Mouse (Mus musculus) stomach, embryonic 15.5 days (tissue): ENCODE results near the gene Comtd1. TPM values are rescaled to one million over a fixed set of nuclear protein-coding genes. Genes with fewer than 3 reads are reported as not detected.
A peak's percentile ranks its signal among the peaks of the same experiment; 100 is the strongest.

Experiments
- ATAC-seq: fragments of 200-750 bp; cut with Nextera tagmentation; 2 replicates; pipeline ENCODE4 v1.8.0; 2017; ENCODE audit warnings: low read depth, moderate number of reproducible peaks, moderate TSS enrichment; ENCODE audit not compliant: insufficient read depth, low FRiP score
- H3K27ac ChIP-seq: fragments of 300-500 bp; sonication (generic); 2 replicates; pipeline ENCODE4 v1.5.1; 2015; ENCODE audit warnings: mild to moderate bottlenecking, inconsistent platforms
- H3K27me3 ChIP-seq: fragments of 300-500 bp; sonication (generic); replicated peaks from 2 replicates; pipeline ENCODE4 v1.6.1; 2015; ENCODE audit warnings: inconsistent platforms
- H3K36me3 ChIP-seq: fragments of 300-500 bp; sonication (generic); 2 replicates; pipeline ENCODE4 v1.6.1; 2015; ENCODE audit warnings: inconsistent platforms
- H3K4me1 ChIP-seq: fragments of 300-500 bp; sonication (generic); 2 replicates; pipeline ENCODE4 v1.6.1; 2015; ENCODE audit warnings: inconsistent platforms
- H3K4me2 ChIP-seq: fragments of 300-500 bp; sonication (generic); 2 replicates; pipeline ENCODE4 v1.6.1; 2015; ENCODE audit warnings: mild to moderate bottlenecking, inconsistent platforms
- H3K4me3 ChIP-seq: fragments of 300-500 bp; sonication (generic); replicated peaks from 2 replicates; pipeline ENCODE4 v1.5.1; 2015; ENCODE audit warnings: inconsistent platforms
- H3K9ac ChIP-seq: fragments of 300-500 bp; sonication (generic); 2 replicates; pipeline ENCODE4 v1.6.1; 2015; ENCODE audit warnings: inconsistent platforms
- H3K9me3 ChIP-seq: fragments of 300-500 bp; sonication (generic); 2 replicates; pipeline ENCODE4 v1.6.1; 2016; ENCODE audit warnings: inconsistent platforms
- WGBS: fragments of 180-500 bp; shearing (Covaris S2); methylation state at CpG from one replicate; pipeline ENCODE4 v1.1.7; 2015; 5-methylcytosine and 5-hydroxymethylcytosine counted together
- polyA plus RNA-seq: library from polyadenylated mRNA; unstranded; fragments of >200 nt; fragmentation: Nextera tagmentation; extraction: Ambion mirVana; gene quantifications from 2 replicates; pipeline ENCODE4 v1.2.1, GENCODE M21; 2015

The Comtd1 gene
- polyA plus RNA-seq: 42.2 and 48.1 TPM in 2 replicates

GRCm38 (mm10) chr14:21848166-21849154 is at the start of gene Comtd1:
TSS of gene Comtd1 (minus strand) at chr14:21848977.
- no peaks in the 10 kb centered on the region for H3K9me3 ChIP-seq
- peak within 1 kb of the TSS; percentile 60 for H3K4me3 ChIP-seq
- H3K4me1 ChIP-seq: peaks cover 25% of the 10 kb centered on the region
- peak; percentile 93 for ATAC-seq
- H3K36me3 ChIP-seq: peaks cover 20% of the 10 kb centered on the region
- peak within 1 kb of the TSS; percentile 40 for H3K9ac ChIP-seq
- under 1% methylated on average over 51 of the region's 51 CpGs for WGBS
- peak within 1 kb of the TSS; percentile 97 for H3K4me2 ChIP-seq
- H3K27me3 ChIP-seq: no peaks in the 10 kb centered on the region
- H3K27ac ChIP-seq: peak within 1 kb of the TSS; percentile 79

GRCm38 (mm10) chr14:21892341-21892659 is 43.5 kb upstream of the Comtd1 start:
- Histone ChIP-seq H3K27ac (peak overlapping the region; percentile 83), H3K9ac (no peak overlapping the region), H3K9me3 (no peaks in the 10 kb centered on the region), H3K36me3 (no peaks in the 10 kb centered on the region), H3K4me2 (peak overlapping the region; percentile 31; the same call in 1 of the 2 replicates), H3K27me3 (no peaks in the 10 kb centered on the region), H3K4me1 (peaks cover 12% of the 10 kb centered on the region), H3K4me3 (no peak overlapping the region)
- WGBS: 44% methylated on average over 6 of the region's 6 CpGs
- no peak for ATAC-seq

GRCm38 (mm10) chr14:21891581-21892340 is 43.0 kb upstream of the Comtd1 start:
- Histone ChIP-seq H3K4me2 (peak overlapping the region; percentile 31; the same call in 1 of the 2 replicates), H3K9ac (no peak overlapping the region), H3K27me3 (no peaks in the 10 kb centered on the region), H3K4me3 (no peak overlapping the region), H3K4me1 (peaks cover 12% of the 10 kb centered on the region), H3K27ac (peak overlapping the region; percentile 83), H3K9me3 (no peaks in the 10 kb centered on the region), H3K36me3 (no peaks in the 10 kb centered on the region)
- 6% methylated on average over 15 of the region's 15 CpGs for WGBS
- peak; percentile 82 for ATAC-seq

GRCm38 (mm10) chr14:21890430-21890829 is 41.7 kb upstream of the Comtd1 start:
- H3K27ac ChIP-seq: no peak overlapping the region
- ATAC-seq: no peak
- no peaks in the 10 kb centered on the region for H3K36me3 ChIP-seq

GRCm38 (mm10) chr14:21866816-21867215 is 18.0 kb upstream of the Comtd1 start:
- Histone ChIP-seq H3K36me3 (no peaks in the 10 kb centered on the region), H3K4me2 (no peak overlapping the region), H3K9ac (no peak overlapping the region), H3K4me1 (no peaks in the 10 kb centered on the region), H3K4me3 (no peak overlapping the region), H3K9me3 (no peaks in the 10 kb centered on the region), H3K27me3 (no peaks in the 10 kb centered on the region), H3K27ac (peak overlapping the region; percentile 40; the same call in 1 of the 2 replicates)
- 66% methylated on average over 7 of the region's 7 CpGs for WGBS
- no peak for ATAC-seq

More at GRCm38 (mm10) chr14:21890430-21890829, 41.7 kb upstream of the Comtd1 start:
- H3K4me1 ChIP-seq: peaks cover 12% of the 10 kb centered on the region
- no peaks in the 10 kb centered on the region for H3K9me3 ChIP-seq
- H3K4me2 ChIP-seq: no peak overlapping the region
- H3K9ac ChIP-seq: no peak overlapping the region
- no peaks in the 10 kb centered on the region for H3K27me3 ChIP-seq
- 82% methylated on average over 2 of the region's 2 CpGs for WGBS
- H3K4me3 ChIP-seq: no peak overlapping the region

- Histone ChIP-seq H3K27ac (peak overlapping the region; percentile 60; the same call in 1 of the 2 replicates), H3K9me3 (no peaks in the 10 kb centered on the region), H3K4me3 (no peak overlapping the region), H3K27me3 (no peaks in the 10 kb centered on the region), H3K4me1 (no peaks in the 10 kb centered on the region), H3K4me2 (no peak overlapping the region), H3K9ac (no peak overlapping the region), H3K36me3 (no peaks in the 10 kb centered on the region)
- WGBS: 35% methylated on average over 7 of the region's 7 CpGs
- ATAC-seq: peak; percentile 73; the same call in 1 of the 2 replicates
These were observed 17.5 kb upstream of the Comtd1 start for GRCm38 (mm10) chr14:21866291-21866690.

GRCm38 (mm10) chr14:21856886-21857285 is 8.1 kb upstream of the Comtd1 start:
- Histone ChIP-seq H3K36me3 (no peaks in the 10 kb centered on the region), H3K4me1 (peaks cover 10% of the 10 kb centered on the region), H3K4me3 (no peak overlapping the region), H3K27ac (no peak overlapping the region), H3K4me2 (no peak overlapping the region), H3K27me3 (no peaks in the 10 kb centered on the region), H3K9me3 (no peaks in the 10 kb centered on the region), H3K9ac (no peak overlapping the region)
- 87% methylated on average over 14 of the region's 14 CpGs for WGBS
- no peak for ATAC-seq

- H3K36me3 ChIP-seq: no peaks in the 10 kb centered on the region
- no peak overlapping the region for H3K4me3 ChIP-seq
- no peak overlapping the region for H3K9ac ChIP-seq
- H3K4me1 ChIP-seq: peaks cover 17% of the 10 kb centered on the region
- H3K27ac ChIP-seq: peak overlapping the region; percentile 36; the same call in 1 of the 2 replicates
- 51% methylated on average over 3 of the region's 3 CpGs for WGBS
- H3K27me3 ChIP-seq: no peaks in the 10 kb centered on the region
- H3K4me2 ChIP-seq: no peak overlapping the region
- no peak; the same call in 1 of the 2 replicates for ATAC-seq
- no peaks in the 10 kb centered on the region for H3K9me3 ChIP-seq
These were observed 7.2 kb upstream of the Comtd1 start for GRCm38 (mm10) chr14:21855961-21856360.

GRCm38 (mm10) chr14:21854271-21854670 is 5.5 kb upstream of the Comtd1 start:
- Histone ChIP-seq H3K27ac (peak overlapping the region; percentile 38; the same call in 1 of the 2 replicates), H3K4me3 (no peak overlapping the region), H3K36me3 (no peaks in the 10 kb centered on the region), H3K4me2 (peak overlapping the region; percentile 57), H3K9ac (no peak overlapping the region), H3K4me1 (peaks cover 17% of the 10 kb centered on the region), H3K27me3 (no peaks in the 10 kb centered on the region), H3K9me3 (no peaks in the 10 kb centered on the region)
- no peak for ATAC-seq
- WGBS: 59% methylated on average over 9 of the region's 9 CpGs

- Histone ChIP-seq H3K4me2 (peak overlapping the region; percentile 57), H3K9ac (no peak overlapping the region), H3K27me3 (no peaks in the 10 kb centered on the region), H3K9me3 (no peaks in the 10 kb centered on the region), H3K27ac (peak overlapping the region; percentile 38; the same call in 1 of the 2 replicates), H3K4me3 (peak overlapping the region; percentile 25; the same call in 1 of the 2 replicates), H3K36me3 (no peaks in the 10 kb centered on the region), H3K4me1 (peaks cover 17% of the 10 kb centered on the region)
- 10% methylated on average over 17 of the region's 17 CpGs for WGBS
- ATAC-seq: no peak
These were observed 4.8 kb upstream of the Comtd1 start for GRCm38 (mm10) chr14:21853456-21854109.

- Histone ChIP-seq H3K4me1 (peaks cover 28% of the 10 kb centered on the region), H3K4me3 (no peak overlapping the region), H3K9ac (no peak overlapping the region), H3K4me2 (no peak overlapping the region), H3K9me3 (no peaks in the 10 kb centered on the region), H3K36me3 (no peaks in the 10 kb centered on the region), H3K27ac (no peak overlapping the region), H3K27me3 (no peaks in the 10 kb centered on the region)
- WGBS: 72% methylated on average over 16 of the region's 16 CpGs
- ATAC-seq: no peak
These were observed 3.4 kb upstream of the Comtd1 start for GRCm38 (mm10) chr14:21851996-21852791.
